Mouse (Mus musculus) hindbrain, embryonic 16.5 days (tissue): ENCODE measurements at regions not wholly inside any gene's neighbourhood (a gene's known extent, or its start where the extent isn't known, plus 50 kb on each side); places are given as distances from the start of the nearest gene placed in this dataset.

Source experiments
- ATAC-seq: fragments of 200-750 bp; cut with Nextera tagmentation; 2 replicates; pipeline ENCODE4 v1.8.0; 2017; ENCODE audit warnings: moderate TSS enrichment, moderate library complexity
- H3K27ac ChIP-seq: fragments of 300-500 bp; sonication (generic); 2 replicates; pipeline ENCODE4 v1.5.1; 2014; ENCODE audit warnings: low read depth, mild to moderate bottlenecking, control low read depth, low read length, moderate library complexity
- H3K27me3 ChIP-seq: fragments of 300-500 bp; sonication (generic); replicated peaks from 2 replicates; pipeline ENCODE4 v1.6.1; 2014; ENCODE audit warnings: low read length; ENCODE audit not compliant: control insufficient read depth, insufficient read depth
- H3K36me3 ChIP-seq: fragments of 300-500 bp; sonication (generic); 2 replicates; pipeline ENCODE4 v1.6.1; 2014; ENCODE audit warnings: mild to moderate bottlenecking, low read length, moderate library complexity, mixed read lengths; ENCODE audit not compliant: control insufficient read depth, insufficient read depth
- H3K4me1 ChIP-seq: fragments of 300-500 bp; sonication (generic); 2 replicates; pipeline ENCODE4 v1.6.1; 2014; ENCODE audit warnings: low read depth, low read length; ENCODE audit not compliant: control insufficient read depth, insufficient read depth
- H3K4me2 ChIP-seq: fragments of 300-500 bp; sonication (generic); 2 replicates; pipeline ENCODE4 v1.6.1; 2014; ENCODE audit warnings: mild to moderate bottlenecking, low read length, control low read depth, moderate library complexity
- H3K4me3 ChIP-seq: fragments of 300-500 bp; sonication (generic); 2 replicates; pipeline ENCODE4 v1.5.1; 2014; ENCODE audit warnings: mild to moderate bottlenecking, low read length, control low read depth, moderate library complexity
- H3K9ac ChIP-seq: fragments of 300-500 bp; sonication (generic); 2 replicates; pipeline ENCODE4 v1.6.1; 2014; ENCODE audit warnings: low read depth, mild to moderate bottlenecking, control low read depth, low read length, moderate library complexity
- H3K9me3 ChIP-seq: fragments of 300-500 bp; sonication (generic); 2 replicates; pipeline ENCODE4 v1.6.1; 2014; ENCODE audit warnings: mild to moderate bottlenecking, low read length, moderate library complexity; ENCODE audit not compliant: control insufficient read depth
- WGBS: fragments of 180-500 bp; shearing (Covaris S2); extraction: QIAGEN DNeasy Blood & Tissue Kit; methylation state at CpG from one replicate; pipeline ENCODE4 v1.1.7; 2014; 5-methylcytosine and 5-hydroxymethylcytosine counted together

DNA sequence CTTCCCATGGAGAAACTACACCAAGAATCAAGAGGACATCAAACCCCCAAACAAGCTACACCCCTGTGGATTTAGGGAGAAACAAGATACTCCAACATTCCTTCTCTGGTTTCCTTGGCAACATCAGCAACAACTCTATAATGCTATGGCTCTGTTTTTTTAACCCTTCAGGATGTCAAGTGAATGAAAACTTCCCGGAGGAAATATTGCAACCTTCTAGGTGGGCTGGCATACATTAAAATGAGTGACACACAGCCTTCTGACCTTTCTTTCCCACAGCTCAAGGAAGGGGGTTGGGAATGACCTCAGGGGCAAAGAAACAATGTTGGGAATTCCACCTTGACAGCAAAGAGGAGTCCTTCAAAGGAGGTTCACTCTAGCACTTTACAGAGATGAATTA is 532.0 kb downstream of the Nyap2 start:
- WGBS = 3% methylated on average over 1 of the region's 1 CpGs

DNA sequence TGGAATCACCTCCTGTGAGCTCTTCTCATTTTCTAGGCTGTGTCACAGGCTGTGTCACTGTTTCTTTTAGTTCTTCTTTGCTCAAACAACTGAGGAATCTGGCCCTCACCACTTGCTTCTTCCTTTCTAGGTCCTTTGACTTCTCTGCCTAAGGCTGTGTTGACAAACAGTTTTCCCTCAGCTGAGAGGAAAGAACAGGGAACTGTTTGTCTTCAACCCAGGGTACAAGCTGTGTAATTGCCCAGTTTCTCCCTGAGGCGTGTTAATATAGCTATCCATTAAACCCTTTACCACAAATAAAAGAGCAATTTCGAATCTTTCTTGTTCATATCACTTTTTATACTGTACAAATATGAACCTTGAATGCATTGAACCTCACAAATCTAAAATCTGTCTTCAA is 542.1 kb downstream of the Nyap2 start:
- no peak overlapping the region for H3K27ac ChIP-seq
- 87% methylated on average over 2 of the region's 2 CpGs for WGBS
- no peak overlapping the region for H3K4me2 ChIP-seq
- H3K27me3 ChIP-seq = no peaks in the 10 kb centered on the region
- H3K36me3 ChIP-seq = no peaks in the 10 kb centered on the region
- no peak overlapping the region for H3K9ac ChIP-seq
- no peaks in the 10 kb centered on the region for H3K9me3 ChIP-seq
- no peak overlapping the region for H3K4me3 ChIP-seq
- no peak for ATAC-seq
- H3K4me1 ChIP-seq = no peaks in the 10 kb centered on the region

More for the DNA sequence above, 532.0 kb downstream of the Nyap2 start:
- Histone ChIP-seq H3K4me1 (no peaks in the 10 kb centered on the region), H3K36me3 (no peaks in the 10 kb centered on the region), H3K27me3 (no peaks in the 10 kb centered on the region), H3K27ac (no peak overlapping the region), H3K9ac (no peak overlapping the region), H3K9me3 (no peaks in the 10 kb centered on the region), H3K4me2 (no peak overlapping the region), H3K4me3 (no peak overlapping the region)
- no peak for ATAC-seq

DNA sequence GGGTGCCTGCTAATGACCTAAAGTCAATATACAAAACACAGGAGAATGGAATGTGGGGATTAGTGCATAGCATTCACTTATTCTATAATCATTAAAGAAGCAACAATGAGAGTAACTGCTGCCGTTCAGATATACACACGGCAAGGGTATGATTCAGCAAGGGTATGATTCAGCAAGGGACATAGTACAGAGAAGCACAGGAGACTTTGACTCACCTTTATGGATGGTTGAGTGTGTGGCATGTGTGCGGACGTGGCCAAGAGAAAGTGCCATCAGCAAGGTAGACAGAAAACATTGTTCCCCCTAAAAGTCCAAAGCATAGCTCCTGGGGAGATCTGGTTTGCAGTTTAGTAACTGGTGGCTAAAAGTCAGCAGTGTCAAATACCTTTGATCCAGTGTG is 547.4 kb downstream of the Nyap2 start:
- H3K4me3 ChIP-seq = no peak overlapping the region
- H3K9me3 ChIP-seq = no peaks in the 10 kb centered on the region
- WGBS = 81% methylated on average over 4 of the region's 4 CpGs
- no peaks in the 10 kb centered on the region for H3K36me3 ChIP-seq
- ATAC-seq = no peak
- no peak overlapping the region for H3K4me2 ChIP-seq
- no peaks in the 10 kb centered on the region for H3K4me1 ChIP-seq
- no peak overlapping the region for H3K9ac ChIP-seq
- no peak overlapping the region for H3K27ac ChIP-seq
- no peaks in the 10 kb centered on the region for H3K27me3 ChIP-seq

DNA sequence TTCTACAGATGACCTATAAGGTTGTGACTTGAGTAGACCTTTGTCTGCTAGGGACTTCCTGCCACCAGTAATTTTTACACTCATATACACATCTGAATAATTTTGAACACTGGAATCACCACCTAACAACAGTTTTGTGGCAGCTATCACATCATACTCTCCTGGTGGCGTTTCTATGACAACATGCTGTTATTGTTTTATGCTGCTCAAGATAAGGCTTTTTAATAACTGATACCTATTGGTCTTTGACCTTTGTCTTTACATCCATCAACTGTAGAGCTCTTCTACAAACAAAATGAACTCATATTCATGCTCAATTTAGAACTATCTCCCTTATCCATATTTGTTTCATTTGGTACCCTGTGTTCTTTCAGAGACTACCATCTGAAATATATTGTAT is 556.0 kb downstream of the Nyap2 start:
- no peak overlapping the region for H3K27ac ChIP-seq
- H3K9ac ChIP-seq = no peak overlapping the region
- H3K4me1 ChIP-seq = no peaks in the 10 kb centered on the region
- WGBS = 82% methylated on average over 1 of the region's 1 CpGs
- no peaks in the 10 kb centered on the region for H3K27me3 ChIP-seq
- H3K36me3 ChIP-seq = no peaks in the 10 kb centered on the region
- no peak overlapping the region for H3K4me2 ChIP-seq
- no peak for ATAC-seq
- no peak overlapping the region for H3K4me3 ChIP-seq
- H3K9me3 ChIP-seq = no peaks in the 10 kb centered on the region

DNA sequence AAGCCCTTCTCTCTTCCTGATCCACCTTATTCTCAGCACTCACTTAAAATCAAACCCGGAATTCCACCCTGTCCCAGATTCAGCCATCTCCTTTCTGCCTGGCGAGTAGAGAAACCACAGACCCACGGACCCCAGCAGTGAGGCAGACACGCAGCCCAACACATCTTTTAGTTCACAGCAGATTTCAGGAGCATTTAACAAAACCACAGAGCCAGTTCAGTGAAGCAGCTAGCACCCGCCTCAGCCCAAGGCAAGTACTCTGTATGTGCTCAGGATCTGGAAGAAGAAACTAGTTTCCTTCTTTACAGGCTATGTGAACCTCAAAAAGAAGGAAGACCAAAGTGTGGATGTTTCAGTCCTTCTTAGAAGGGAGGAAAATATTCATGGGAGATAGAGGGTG is 560.6 kb downstream of the Nyap2 start:
- WGBS = 87% methylated on average over 5 of the region's 5 CpGs
- no peak overlapping the region for H3K4me2 ChIP-seq
- no peak for ATAC-seq

DNA sequence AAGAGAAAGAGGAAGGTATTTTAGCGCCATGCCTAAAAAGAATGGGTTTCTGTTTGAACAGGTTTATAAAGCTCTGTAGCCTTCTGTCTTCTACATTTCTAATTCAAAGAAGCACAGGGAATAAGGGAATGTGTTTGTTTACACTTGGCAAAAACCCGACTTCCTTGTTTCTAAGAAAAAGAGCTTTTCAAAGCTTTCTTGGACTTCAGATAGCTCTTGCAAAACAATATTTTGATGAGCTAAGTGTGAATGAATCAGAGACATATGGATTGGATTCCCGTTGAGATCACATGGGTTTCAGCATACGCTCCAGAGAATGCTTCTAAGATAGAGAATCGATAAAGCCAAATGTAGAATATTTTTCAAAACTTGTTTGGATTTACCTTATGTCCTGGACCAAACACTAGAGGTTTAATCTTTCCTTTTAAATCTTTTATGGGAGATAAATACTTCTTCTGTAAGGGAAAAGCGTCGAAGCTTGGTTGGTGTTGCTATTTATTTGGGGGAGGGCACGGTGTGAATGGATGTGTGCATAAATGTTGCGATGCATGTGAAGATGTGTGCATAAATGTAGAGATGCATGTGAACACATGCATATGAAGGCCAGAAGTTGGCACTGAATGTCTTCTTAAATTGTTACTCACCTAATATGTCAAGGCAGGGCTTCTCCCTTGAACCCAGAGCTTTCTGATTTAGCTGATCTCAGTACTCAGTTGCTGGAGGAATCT is 576.4 kb downstream of the Nyap2 start:
- 90% methylated on average over 9 of the region's 9 CpGs for WGBS
- Histone ChIP-seq H3K4me3 (no peak overlapping the region), H3K9ac (no peak overlapping the region), H3K27ac (no peak overlapping the region), H3K36me3 (no peaks in the 10 kb centered on the region), H3K4me1 (no peaks in the 10 kb centered on the region), H3K4me2 (no peak overlapping the region), H3K27me3 (no peaks in the 10 kb centered on the region), H3K9me3 (no peaks in the 10 kb centered on the region)
- no peak for ATAC-seq

More for the DNA sequence above, 560.6 kb downstream of the Nyap2 start:
- H3K4me1 ChIP-seq = no peaks in the 10 kb centered on the region
- H3K9me3 ChIP-seq = no peaks in the 10 kb centered on the region
- H3K9ac ChIP-seq = no peak overlapping the region
- H3K27me3 ChIP-seq = no peaks in the 10 kb centered on the region
- H3K27ac ChIP-seq = no peak overlapping the region
- no peaks in the 10 kb centered on the region for H3K36me3 ChIP-seq
- no peak overlapping the region for H3K4me3 ChIP-seq

DNA sequence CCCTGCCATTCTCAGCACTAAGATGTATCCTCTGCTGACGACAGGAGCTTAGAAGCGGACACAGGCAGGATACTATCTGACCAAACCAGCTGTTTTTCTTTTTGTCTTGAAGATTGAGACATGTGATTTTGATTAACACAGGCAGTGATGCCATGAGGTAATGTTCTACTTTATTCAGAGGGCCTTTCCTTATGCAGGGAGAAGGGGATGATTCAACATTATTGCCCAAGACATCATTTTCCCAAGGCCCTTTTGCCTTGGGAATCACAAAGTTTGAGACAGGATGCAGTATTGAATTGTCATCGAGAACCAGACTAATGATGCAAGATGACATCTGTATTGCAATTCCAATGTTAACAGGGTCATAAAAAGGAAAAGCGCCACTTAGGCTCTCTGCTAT is 571.7 kb upstream of the Gm9747 start:
- no peak for ATAC-seq
- WGBS = 74% methylated on average over 4 of the region's 4 CpGs
- H3K36me3 ChIP-seq = no peaks in the 10 kb centered on the region

DNA sequence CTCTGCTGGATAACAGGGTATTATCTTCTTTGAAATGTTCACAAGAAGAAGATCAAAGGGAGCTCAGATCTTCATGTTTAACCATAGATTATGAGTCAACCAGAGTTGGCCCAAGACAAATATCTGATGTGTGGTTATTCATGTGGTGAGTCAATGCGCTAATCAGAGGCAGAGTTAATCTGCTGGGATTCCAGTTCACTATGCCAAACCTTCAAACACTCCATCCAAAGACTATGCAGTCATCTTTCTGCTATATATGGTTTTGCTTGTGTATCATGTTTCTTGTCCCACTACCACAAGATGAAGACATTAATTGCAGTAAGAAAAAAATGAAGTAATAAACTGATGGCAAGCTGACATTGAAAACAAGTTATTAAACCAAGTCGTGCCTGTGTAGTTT is 561.8 kb upstream of the Gm9747 start:
- no peak overlapping the region for H3K4me2 ChIP-seq
- H3K27ac ChIP-seq = no peak overlapping the region
- H3K27me3 ChIP-seq = no peaks in the 10 kb centered on the region
- no peaks in the 10 kb centered on the region for H3K4me1 ChIP-seq
- WGBS = 92% methylated on average over 2 of the region's 2 CpGs
- H3K4me3 ChIP-seq = no peak overlapping the region
- no peak overlapping the region for H3K9ac ChIP-seq
- ATAC-seq = no peak
- no peaks in the 10 kb centered on the region for H3K9me3 ChIP-seq
- H3K36me3 ChIP-seq = no peaks in the 10 kb centered on the region

More for the DNA sequence above, 571.7 kb upstream of the Gm9747 start:
- Histone ChIP-seq H3K4me3 (no peak overlapping the region), H3K9ac (no peak overlapping the region), H3K27me3 (no peaks in the 10 kb centered on the region), H3K4me1 (no peaks in the 10 kb centered on the region), H3K4me2 (no peak overlapping the region), H3K27ac (no peak overlapping the region), H3K9me3 (no peaks in the 10 kb centered on the region)

DNA sequence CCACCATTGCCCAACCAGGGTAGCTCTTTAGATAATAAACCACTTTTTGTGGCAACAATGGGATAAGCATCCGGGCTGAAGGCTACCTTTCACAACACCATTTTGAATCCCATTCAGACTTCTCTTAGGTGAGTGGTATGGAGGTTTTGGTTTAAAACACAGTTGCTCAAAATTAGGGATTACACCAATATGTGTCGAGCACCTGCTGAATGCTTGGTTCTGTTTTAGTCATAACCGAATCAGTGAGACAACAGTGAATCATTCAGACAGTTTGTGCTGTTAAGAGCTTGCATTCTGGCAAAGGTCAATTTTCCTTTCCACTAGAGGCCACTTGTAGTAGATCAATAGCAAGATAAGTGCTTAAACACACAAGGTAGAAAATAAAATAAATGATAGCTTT is 561.2 kb upstream of the Gm9747 start:
- 93% methylated on average over 3 of the region's 3 CpGs for WGBS
- H3K27ac ChIP-seq = no peak overlapping the region
- no peak overlapping the region for H3K9ac ChIP-seq
- H3K36me3 ChIP-seq = no peaks in the 10 kb centered on the region
- no peak for ATAC-seq
- H3K27me3 ChIP-seq = no peaks in the 10 kb centered on the region
- no peaks in the 10 kb centered on the region for H3K9me3 ChIP-seq
- no peaks in the 10 kb centered on the region for H3K4me1 ChIP-seq
- H3K4me3 ChIP-seq = no peak overlapping the region
- no peak overlapping the region for H3K4me2 ChIP-seq
